Mouse (Mus musculus) embryonic facial prominence, embryonic 10.5 days (tissue): ENCODE results near the gene Wdr91. TPM values are rescaled to one million over a fixed set of nuclear protein-coding genes. Genes with fewer than 3 reads are reported as not detected.

Source experiments
- DNase-seq: peaks from one replicate; pipeline ENCODE4 v3.0.0-alpha.2; 2017; ENCODE audit warnings: low spot score
- H3K27ac ChIP-seq: fragments of 300-500 bp; sonication (generic); replicated peaks from 2 replicates; pipeline ENCODE4 v1.5.1; 2016; ENCODE audit warnings: mild to moderate bottlenecking
- H3K27me3 ChIP-seq: fragments of 300-500 bp; sonication (generic); replicated peaks from 2 replicates; pipeline ENCODE4 v1.6.1; 2016; ENCODE audit warnings: low read depth, mild to moderate bottlenecking; ENCODE audit not compliant: poor library complexity, severe bottlenecking
- H3K36me3 ChIP-seq: fragments of 300-500 bp; sonication (generic); replicated peaks from 2 replicates; pipeline ENCODE4 v1.6.1; 2016; ENCODE audit warnings: mild to moderate bottlenecking, moderate library complexity
- H3K4me1 ChIP-seq: fragments of 300-500 bp; sonication (generic); 2 replicates; pipeline ENCODE4 v1.6.1; 2016
- H3K4me3 ChIP-seq: fragments of 300-500 bp; sonication (generic); 2 replicates; pipeline ENCODE4 v1.5.1; 2016; ENCODE audit warnings: mild to moderate bottlenecking, moderate library complexity
- H3K9me3 ChIP-seq: fragments of 300-500 bp; sonication (generic); 2 replicates; pipeline ENCODE4 v1.6.1; 2016; ENCODE audit warnings: mild to moderate bottlenecking
- WGBS: fragments of 180-500 bp; shearing (Covaris S2); methylation state at CpG from one replicate; pipeline ENCODE4 v1.1.7; 2016; 5-methylcytosine and 5-hydroxymethylcytosine counted together
- polyA plus RNA-seq: library from polyadenylated mRNA; unstranded; fragments of >200 nt; fragmentation: Nextera tagmentation; extraction: Ambion mirVana; gene quantifications from 2 replicates; pipeline ENCODE4 v1.2.1, GENCODE M21; 2016

The Wdr91 gene
- polyA plus RNA-seq, 1 experiment from 2014 or later: 11.9 TPM

GRCm38 (mm10) chr6:34896168-34896780 lies 14.4 kb downstream of the Wdr91 start:
- peaks cover 90% of the 10 kb centered on the region for H3K36me3 ChIP-seq

GRCm38 (mm10) chr6:34895569-34895968 lies 15.1 kb downstream of the Wdr91 start:
- Histone ChIP-seq H3K9me3 (no peaks in the 10 kb centered on the region), H3K4me3 (no peak overlapping the region), H3K27ac (no peak overlapping the region), H3K4me1 (peaks cover 5% of the 10 kb centered on the region), H3K27me3 (no peaks in the 10 kb centered on the region), H3K36me3 (peaks cover 90% of the 10 kb centered on the region)
- whole genome bisulfite sequencing: 87% methylated on average over 7 of the region's 7 CpGs
- no peak for DNase-seq

More at GRCm38 (mm10) chr6:34896168-34896780, 14.4 kb downstream of the Wdr91 start:
- Histone ChIP-seq H3K4me1 (peaks cover 5% of the 10 kb centered on the region), H3K9me3 (no peaks in the 10 kb centered on the region), H3K4me3 (no peak overlapping the region), H3K27me3 (no peaks in the 10 kb centered on the region), H3K27ac (peak overlapping the region; percentile 51; the same call in 1 of the 2 replicates)
- WGBS: 46% methylated on average over 16 of the region's 16 CpGs
- no peak for DNase-seq

- H3K9me3 ChIP-seq: no peaks in the 10 kb centered on the region
- H3K27me3 ChIP-seq: no peaks in the 10 kb centered on the region
- no peak overlapping the region for H3K4me3 ChIP-seq
- peaks cover 32% of the 10 kb centered on the region for H3K4me1 ChIP-seq
- 57% methylated on average over 4 of the region's 4 CpGs for WGBS
- no peak for DNase-seq
- H3K36me3 ChIP-seq: peaks cover 92% of the 10 kb centered on the region
- H3K27ac ChIP-seq: 0 out of 2 replicates have a peak overlapping the region, but pooled peaks have one; percentile 35
Measured at GRCm38 (mm10) chr6:34889185-34889584, 21.5 kb downstream of the Wdr91 start.

- peaks cover 32% of the 10 kb centered on the region for H3K4me1 ChIP-seq
- peaks cover 92% of the 10 kb centered on the region for H3K36me3 ChIP-seq
- no peaks in the 10 kb centered on the region for H3K9me3 ChIP-seq
- no peak for DNase-seq
- no peak overlapping the region for H3K4me3 ChIP-seq
- H3K27me3 ChIP-seq: no peaks in the 10 kb centered on the region
- H3K27ac ChIP-seq: peak overlapping the region; percentile 72
- 61% methylated on average over 6 of the region's 6 CpGs for WGBS
Measured at GRCm38 (mm10) chr6:34887131-34887850, 23.4 kb downstream of the Wdr91 start.

- H3K4me3 ChIP-seq: no peak overlapping the region
- H3K36me3 ChIP-seq: peaks cover 92% of the 10 kb centered on the region
- DNase-seq: no peak
- H3K4me1 ChIP-seq: peaks cover 32% of the 10 kb centered on the region
- no peak overlapping the region for H3K27ac ChIP-seq
- 92% methylated on average over 7 of the region's 7 CpGs for WGBS
- no peaks in the 10 kb centered on the region for H3K27me3 ChIP-seq
- H3K9me3 ChIP-seq: no peaks in the 10 kb centered on the region
Measured at GRCm38 (mm10) chr6:34884724-34885123, 26.0 kb downstream of the Wdr91 start.

GRCm38 (mm10) chr6:34879911-34880475 lies 30.7 kb downstream of the Wdr91 start:
- H3K36me3 ChIP-seq: peaks cover 72% of the 10 kb centered on the region
- DNase-seq: peak; percentile 34
- peaks cover 32% of the 10 kb centered on the region for H3K4me1 ChIP-seq
- WGBS: 59% methylated on average over 6 of the region's 6 CpGs
- H3K27me3 ChIP-seq: no peaks in the 10 kb centered on the region
- no peak overlapping the region for H3K4me3 ChIP-seq
- no peaks in the 10 kb centered on the region for H3K9me3 ChIP-seq
- H3K27ac ChIP-seq: no peak overlapping the region

- WGBS: 86% methylated on average over 16 of the region's 16 CpGs
- H3K9me3 ChIP-seq: no peaks in the 10 kb centered on the region
- H3K4me3 ChIP-seq: no peak overlapping the region
- peaks cover 40% of the 10 kb centered on the region for H3K4me1 ChIP-seq
- no peaks in the 10 kb centered on the region for H3K27me3 ChIP-seq
- 0 out of 2 replicates have a peak overlapping the region, but pooled peaks have one; percentile 27 for H3K27ac ChIP-seq
- no peak for DNase-seq
- H3K36me3 ChIP-seq: peaks cover 72% of the 10 kb centered on the region
Measured at GRCm38 (mm10) chr6:34879101-34879740, 31.5 kb downstream of the Wdr91 start.

GRCm38 (mm10) chr6:34877509-34878321 lies 33.0 kb downstream of the Wdr91 start, which contains the start of gene Cyren:
Gene Cyren, minus strand, starts transcription at chr6:34878060.
- peaks cover 73% of the 10 kb centered on the region for H3K36me3 ChIP-seq
- H3K4me1 ChIP-seq: peaks cover 43% of the 10 kb centered on the region
- H3K4me3 ChIP-seq: peak within 1 kb of the TSS; percentile 82
- DNase-seq: peak; percentile 95
- under 1% methylated on average over 56 of the region's 56 CpGs for WGBS
- no peaks in the 10 kb centered on the region for H3K9me3 ChIP-seq
- H3K27me3 ChIP-seq: no peaks in the 10 kb centered on the region
- peak within 1 kb of the TSS; percentile 95 for H3K27ac ChIP-seq

- Histone ChIP-seq H3K36me3 (peaks cover 67% of the 10 kb centered on the region), H3K4me3 (peak overlapping the region; percentile 82), H3K27me3 (no peaks in the 10 kb centered on the region), H3K27ac (peak overlapping the region; percentile 95), H3K4me1 (peaks cover 43% of the 10 kb centered on the region), H3K9me3 (no peaks in the 10 kb centered on the region)
- peak; percentile 10 for DNase-seq
- 48% methylated on average over 2 of the region's 2 CpGs for WGBS
Measured at GRCm38 (mm10) chr6:34876835-34877156, 33.9 kb downstream of the Wdr91 start.

- WGBS: 54% methylated on average over 12 of the region's 12 CpGs
- Histone ChIP-seq H3K9me3 (no peaks in the 10 kb centered on the region), H3K27ac (peak overlapping the region; percentile 95), H3K4me1 (peaks cover 43% of the 10 kb centered on the region), H3K4me3 (peak overlapping the region; percentile 82), H3K27me3 (no peaks in the 10 kb centered on the region), H3K36me3 (peaks cover 61% of the 10 kb centered on the region)
- DNase-seq: peak; percentile 14
Measured at GRCm38 (mm10) chr6:34875966-34876834, 34.5 kb downstream of the Wdr91 start.

GRCm38 (mm10) chr6:34875268-34875761 lies 35.4 kb downstream of the Wdr91 start:
- Histone ChIP-seq H3K4me1 (peaks cover 48% of the 10 kb centered on the region), H3K27me3 (no peaks in the 10 kb centered on the region), H3K9me3 (no peaks in the 10 kb centered on the region), H3K4me3 (no peak overlapping the region), H3K36me3 (peaks cover 52% of the 10 kb centered on the region), H3K27ac (peak overlapping the region; percentile 30; the same call in 1 of the 2 replicates)
- 87% methylated on average over 15 of the region's 15 CpGs for WGBS
- DNase-seq: peak; percentile 7
